Mouse (Mus musculus): Measurements from ENCODE around the gene Manf. TPM values are rescaled to one million over a fixed set of nuclear protein-coding genes. Genes with fewer than 3 reads are reported as not detected.

Gene Manf
- polyA plus RNA-seq, 1 experiment from 2014 or later: 222 TPM

- H3K27ac ChIP-seq: no peak overlapping the region
- H3K4me1 ChIP-seq: peaks cover 48% of the 10 kb centered on the region
- H3K4me2 ChIP-seq: peak overlapping the region; percentile 24
- H3K9ac ChIP-seq: peak overlapping the region; percentile 60; the same call in 1 of the 2 replicates
- 71% methylated on average over 4 of the region's 4 CpGs for WGBS
- H3K27me3 ChIP-seq: no peaks in the 10 kb centered on the region
- no peaks in the 10 kb centered on the region for H3K9me3 ChIP-seq (replicated peaks)
- H3K36me3 ChIP-seq (ENCODE audit: poor library complexity, severe bottlenecking): peaks cover 79% of the 10 kb centered on the region
- no peak for ATAC-seq
- H3K4me3 ChIP-seq: no peak overlapping the region
These were observed 9.6 kb downstream of the Manf start for GRCm38 (mm10) chr9:106882176-106882575.

DNA sequence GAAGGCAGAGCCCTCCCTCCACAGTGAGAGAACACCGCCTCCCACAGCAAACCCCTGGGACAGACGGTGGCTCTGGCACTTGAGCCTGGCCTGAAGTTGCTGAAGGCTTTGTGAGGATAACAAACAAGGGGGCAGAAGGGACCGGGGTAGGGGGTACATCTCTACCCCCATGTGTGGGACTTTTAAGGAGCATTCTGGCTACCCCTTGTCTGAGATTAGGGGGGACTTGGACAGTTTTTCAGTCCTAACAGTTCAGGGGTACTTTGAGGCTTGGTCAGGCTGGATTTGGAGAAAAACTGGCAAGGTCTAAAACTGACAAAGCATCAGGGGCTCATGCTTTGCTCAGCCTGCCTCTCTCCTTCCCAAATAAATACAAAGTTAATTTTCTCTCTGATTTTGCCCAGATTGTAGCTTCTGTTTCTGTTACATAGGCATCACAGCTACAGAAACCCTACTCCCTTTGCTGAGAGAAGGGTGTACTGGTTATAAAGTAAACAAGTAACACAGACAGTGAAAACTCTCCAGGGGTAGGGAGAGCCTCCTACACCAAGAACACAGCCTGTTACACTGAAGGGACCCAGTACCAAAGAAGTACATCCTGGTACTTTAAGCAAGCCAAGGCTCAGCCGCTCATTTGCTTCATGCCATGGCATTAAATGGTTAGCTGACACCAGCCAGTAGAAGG is 10.6 kb downstream of the Manf start:
- no peaks in the 10 kb centered on the region for H3K27me3 ChIP-seq
- peak overlapping the region; percentile 34; the same call in 1 of the 2 replicates for H3K9ac ChIP-seq
- WGBS: 67% methylated on average over 4 of the region's 4 CpGs
- peak overlapping the region; percentile 9; the same call in 1 of the 2 replicates for H3K4me3 ChIP-seq
- no peak for ATAC-seq
- peaks cover 88% of the 10 kb centered on the region for H3K36me3 ChIP-seq (ENCODE audit: poor library complexity, severe bottlenecking)
- H3K9me3 ChIP-seq (replicated peaks): no peaks in the 10 kb centered on the region
- H3K4me2 ChIP-seq: no peak overlapping the region
- H3K27ac ChIP-seq: peak overlapping the region; percentile 31; the same call in 1 of the 2 replicates
- peaks cover 48% of the 10 kb centered on the region for H3K4me1 ChIP-seq

GRCm38 (mm10) chr9:106879471-106879870 is 12.3 kb downstream of the Manf start:
- WGBS: 54% methylated on average over 4 of the region's 4 CpGs
- H3K27ac ChIP-seq: no peak overlapping the region
- no peaks in the 10 kb centered on the region for H3K9me3 ChIP-seq (replicated peaks)
- no peaks in the 10 kb centered on the region for H3K27me3 ChIP-seq
- no peak overlapping the region for H3K4me3 ChIP-seq
- H3K36me3 ChIP-seq (ENCODE audit: poor library complexity, severe bottlenecking): peaks cover 91% of the 10 kb centered on the region
- peaks cover 36% of the 10 kb centered on the region for H3K4me1 ChIP-seq
- H3K9ac ChIP-seq: no peak overlapping the region
- H3K4me2 ChIP-seq: no peak overlapping the region
- no peak for ATAC-seq

- 90% methylated on average over 3 of the region's 3 CpGs for WGBS
- no peak overlapping the region for H3K9ac ChIP-seq
- no peak overlapping the region for H3K27ac ChIP-seq
- H3K27me3 ChIP-seq: no peaks in the 10 kb centered on the region
- H3K4me2 ChIP-seq: no peak overlapping the region
- H3K9me3 ChIP-seq (replicated peaks): no peaks in the 10 kb centered on the region
- ATAC-seq: no peak
- H3K4me1 ChIP-seq: peaks cover 8% of the 10 kb centered on the region
- H3K4me3 ChIP-seq: no peak overlapping the region
- peaks cover 84% of the 10 kb centered on the region for H3K36me3 ChIP-seq (ENCODE audit: poor library complexity, severe bottlenecking)
These were observed 15.1 kb downstream of the Manf start for GRCm38 (mm10) chr9:106876666-106877065.

DNA sequence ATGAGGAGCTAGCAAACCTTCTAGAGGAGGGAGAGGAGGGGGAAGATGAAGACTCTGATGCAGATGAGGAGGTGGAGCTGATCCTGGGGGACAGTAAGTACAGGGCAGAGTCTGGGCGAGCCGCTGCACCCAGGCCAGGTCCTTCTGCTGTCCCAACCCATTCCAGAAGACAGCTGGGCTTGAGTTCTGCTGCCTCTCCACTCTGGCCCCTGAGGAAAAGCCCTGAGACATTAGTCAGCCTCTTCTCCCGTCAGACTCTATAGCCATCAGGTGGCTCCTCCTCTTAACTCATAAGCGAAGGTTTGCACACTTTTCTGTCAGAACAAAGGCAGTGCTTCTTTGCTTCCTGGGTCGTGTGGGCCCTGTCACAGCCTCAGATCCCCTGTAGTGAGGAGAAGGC is 17.6 kb downstream of the Manf start:
- WGBS: 80% methylated on average over 5 of the region's 5 CpGs

GRCm38 (mm10) chr9:106858036-106858435 is 33.7 kb downstream of the Manf start:
- H3K27ac ChIP-seq: no peak overlapping the region
- H3K4me2 ChIP-seq: no peak overlapping the region
- H3K4me1 ChIP-seq: no peaks in the 10 kb centered on the region
- H3K27me3 ChIP-seq: no peaks in the 10 kb centered on the region
- H3K36me3 ChIP-seq (ENCODE audit: poor library complexity, severe bottlenecking): peaks cover 82% of the 10 kb centered on the region
- 94% methylated on average over 11 of the region's 11 CpGs for WGBS
- H3K9ac ChIP-seq: no peak overlapping the region
- no peak for ATAC-seq
- no peaks in the 10 kb centered on the region for H3K9me3 ChIP-seq (replicated peaks)
- H3K4me3 ChIP-seq: no peak overlapping the region

More for the DNA sequence above, 17.6 kb downstream of the Manf start:
- Histone ChIP-seq H3K4me1 (no peaks in the 10 kb centered on the region), H3K27me3 (no peaks in the 10 kb centered on the region), H3K9ac (no peak overlapping the region), H3K4me2 (no peak overlapping the region), H3K36me3 (ENCODE audit: poor library complexity, severe bottlenecking) (peaks cover 79% of the 10 kb centered on the region), H3K27ac (no peak overlapping the region), H3K9me3 (replicated peaks) (no peaks in the 10 kb centered on the region), H3K4me3 (no peak overlapping the region)
- ATAC-seq: no peak

GRCm38 (mm10) chr9:106856664-106857063 is 35.1 kb downstream of the Manf start:
- H3K4me2 ChIP-seq: no peak overlapping the region
- no peak overlapping the region for H3K9ac ChIP-seq
- H3K27ac ChIP-seq: no peak overlapping the region
- peaks cover 84% of the 10 kb centered on the region for H3K36me3 ChIP-seq (ENCODE audit: poor library complexity, severe bottlenecking)
- no peaks in the 10 kb centered on the region for H3K9me3 ChIP-seq (replicated peaks)
- no peaks in the 10 kb centered on the region for H3K4me1 ChIP-seq
- no peaks in the 10 kb centered on the region for H3K27me3 ChIP-seq
- no peak overlapping the region for H3K4me3 ChIP-seq
- ATAC-seq: no peak
- 88% methylated on average over 3 of the region's 3 CpGs for WGBS

DNA sequence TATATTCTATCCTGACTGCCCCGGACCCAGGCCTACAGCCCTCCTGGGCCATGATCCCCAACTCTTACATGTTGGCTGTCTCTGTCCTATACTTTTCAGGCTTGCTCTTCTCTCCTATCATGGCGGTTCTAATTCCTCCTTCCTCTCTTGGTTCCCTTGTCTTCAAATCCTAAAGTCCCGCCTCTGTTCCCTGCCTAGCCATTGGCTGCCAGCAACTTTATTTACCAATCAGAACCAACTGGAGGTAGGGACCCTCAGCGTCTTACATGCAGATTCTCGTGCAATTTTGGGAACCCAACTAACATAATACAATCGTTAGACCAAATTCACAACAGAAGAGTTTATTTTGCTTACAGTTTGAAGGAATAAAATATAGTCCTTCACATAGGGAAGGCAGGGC is 49.0 kb downstream of the Manf start:
- Histone ChIP-seq H3K4me2 (no peak overlapping the region), H3K4me1 (no peaks in the 10 kb centered on the region), H3K27ac (no peak overlapping the region), H3K27me3 (no peaks in the 10 kb centered on the region), H3K9me3 (replicated peaks) (no peaks in the 10 kb centered on the region), H3K9ac (no peak overlapping the region), H3K4me3 (no peak overlapping the region), H3K36me3 (ENCODE audit: poor library complexity, severe bottlenecking) (peaks cover 83% of the 10 kb centered on the region)
- WGBS: 92% methylated on average over 6 of the region's 6 CpGs
- no peak for ATAC-seq

GRCm38 (mm10) chr9:106840569-106840968 is 51.2 kb downstream of the Manf start:
- ATAC-seq: no peak
- no peaks in the 10 kb centered on the region for H3K9me3 ChIP-seq (replicated peaks)
- H3K4me1 ChIP-seq: no peaks in the 10 kb centered on the region
- H3K4me3 ChIP-seq: no peak overlapping the region
- no peak overlapping the region for H3K9ac ChIP-seq
- 98% methylated on average over 1 of the region's 1 CpGs for WGBS
- H3K27ac ChIP-seq: no peak overlapping the region
- H3K36me3 ChIP-seq (ENCODE audit: poor library complexity, severe bottlenecking): peaks cover 90% of the 10 kb centered on the region
- H3K4me2 ChIP-seq: no peak overlapping the region
- H3K27me3 ChIP-seq: no peaks in the 10 kb centered on the region

DNA sequence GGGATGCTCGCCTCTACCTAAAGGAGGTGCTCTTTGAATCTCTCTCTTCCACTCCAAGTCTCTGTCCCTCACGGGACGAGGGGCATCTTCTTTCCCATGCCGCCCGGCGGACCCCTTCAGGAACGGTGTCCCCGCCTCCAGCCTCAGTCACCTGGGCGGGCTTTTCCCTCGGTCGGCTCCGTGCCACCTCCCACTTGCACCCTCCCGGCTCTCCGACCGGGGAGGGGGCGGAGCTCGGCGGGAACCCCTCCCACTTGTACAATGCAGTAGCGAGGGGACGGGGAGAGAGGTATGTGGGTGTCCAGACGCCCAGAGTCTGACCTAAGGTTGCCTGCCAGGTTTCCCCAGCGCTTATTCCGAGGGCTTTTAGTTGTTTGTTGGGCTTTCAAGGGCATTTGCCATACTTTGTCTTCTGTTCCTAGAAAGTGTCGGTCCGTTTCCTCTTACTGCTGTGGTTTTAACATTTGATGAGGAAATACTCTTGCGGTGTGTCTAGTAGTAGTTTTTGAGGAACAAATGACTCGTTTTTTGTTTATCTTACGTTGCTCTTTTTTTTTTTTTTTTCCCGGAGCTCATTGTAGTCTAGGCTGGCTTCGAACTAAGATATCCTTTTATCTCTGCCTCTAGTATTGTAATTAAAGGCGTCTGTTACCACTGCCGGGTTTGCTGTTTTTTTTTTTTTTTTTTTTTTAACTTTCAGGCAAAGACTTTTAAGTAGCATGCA is 69.2 kb downstream of the Manf start:
- 4% methylated on average over 32 of the region's 32 CpGs for WGBS
- Histone ChIP-seq H3K4me3 (peak overlapping the region; percentile 87), H3K9ac (peak overlapping the region; percentile 85), H3K36me3 (ENCODE audit: poor library complexity, severe bottlenecking) (no peaks in the 10 kb centered on the region), H3K4me1 (peaks cover 16% of the 10 kb centered on the region), H3K27me3 (no peaks in the 10 kb centered on the region), H3K9me3 (replicated peaks) (no peaks in the 10 kb centered on the region), H3K4me2 (peak overlapping the region; percentile 78), H3K27ac (peak overlapping the region; percentile 91)
- peak; percentile 65 for ATAC-seq

- Histone ChIP-seq H3K4me3 (peak within 1 kb of the TSS; percentile 87), H3K4me1 (peaks cover 16% of the 10 kb centered on the region), H3K9ac (peak within 1 kb of the TSS; percentile 85), H3K36me3 (ENCODE audit: poor library complexity, severe bottlenecking) (no peaks in the 10 kb centered on the region), H3K4me2 (peak within 1 kb of the TSS; percentile 78), H3K27ac (peak within 1 kb of the TSS; percentile 91), H3K9me3 (replicated peaks) (no peaks in the 10 kb centered on the region), H3K27me3 (no peaks in the 10 kb centered on the region)
- ATAC-seq: peak; percentile 98
- under 1% methylated on average over 49 of the region's 71 CpGs for WGBS
These were observed 70.0 kb downstream of the Manf start, which contains the start of gene Dcaf1 for GRCm38 (mm10) chr9:106821618-106822380. Gene Dcaf1 (plus strand): TSS chr9:106821874.

Measured in forebrain, embryonic 13.5 days (tissue).